Mouse (Mus musculus): ENCODE results near the gene Sumo3.
A peak's percentile ranks its signal among the peaks of the same experiment; 100 is the strongest.

Gene Sumo3

GRCm38 (mm10) chr10:77623639-77624400, 17.9 kb downstream of the Sumo3 start:
- DNase-seq (ENCODE audit: extremely low spot score, low read depth, low spot score), result no peak

GRCm38 (mm10) chr10:77624570-77624995, 18.7 kb downstream of the Sumo3 start:
- no peak for DNase-seq (ENCODE audit: extremely low spot score, low read depth, low spot score)

GRCm38 (mm10) chr10:77626036-77626435, 20.1 kb downstream of the Sumo3 start:
- DNase-seq (ENCODE audit: extremely low spot score, low read depth, low spot score), result no peak

- DNase-seq (ENCODE audit: extremely low spot score, low read depth, low spot score), result no peak
Observed at GRCm38 (mm10) chr10:77626591-77626990, 20.7 kb downstream of the Sumo3 start.

GRCm38 (mm10) chr10:77627497-77627896, 21.6 kb downstream of the Sumo3 start:
- DNase-seq (ENCODE audit: extremely low spot score, low read depth, low spot score), result peak; percentile 80

GRCm38 (mm10) chr10:77629163-77629562, 23.3 kb downstream of the Sumo3 start:
- DNase-seq (ENCODE audit: extremely low spot score, low read depth, low spot score), result no peak

- no peak for DNase-seq (ENCODE audit: extremely low spot score, low read depth, low spot score)
Observed at GRCm38 (mm10) chr10:77629970-77630369, 24.1 kb downstream of the Sumo3 start.

- DNase-seq (ENCODE audit: extremely low spot score, low read depth, low spot score), result no peak
Observed at GRCm38 (mm10) chr10:77634016-77634415, 28.1 kb downstream of the Sumo3 start.

GRCm38 (mm10) chr10:77634452-77635231, 28.7 kb downstream of the Sumo3 start:
- DNase-seq (ENCODE audit: extremely low spot score, low read depth, low spot score), result no peak

- no peak for DNase-seq (ENCODE audit: extremely low spot score, low read depth, low spot score)
Observed at GRCm38 (mm10) chr10:77636234-77636922, 30.5 kb downstream of the Sumo3 start.

- DNase-seq (ENCODE audit: extremely low spot score, low read depth, low spot score), result no peak
Observed at GRCm38 (mm10) chr10:77638956-77639355, 33.1 kb downstream of the Sumo3 start.

- DNase-seq (ENCODE audit: extremely low spot score, low read depth, low spot score), result no peak
Observed at GRCm38 (mm10) chr10:77643160-77643559, 37.3 kb downstream of the Sumo3 start.

- DNase-seq (ENCODE audit: extremely low spot score, low read depth, low spot score), result no peak
Observed at GRCm38 (mm10) chr10:77645571-77645970, 39.7 kb downstream of the Sumo3 start.

- no peak for DNase-seq (ENCODE audit: extremely low spot score, low read depth, low spot score)
Observed at GRCm38 (mm10) chr10:77647461-77647860, 41.6 kb downstream of the Sumo3 start.

- no peak for DNase-seq (ENCODE audit: extremely low spot score, low read depth, low spot score)
Observed at GRCm38 (mm10) chr10:77647901-77648300, 42.0 kb downstream of the Sumo3 start.

GRCm38 (mm10) chr10:77652046-77652445, 46.1 kb downstream of the Sumo3 start:
- no peak for DNase-seq (ENCODE audit: extremely low spot score, low read depth, low spot score)

GRCm38 (mm10) chr10:77658286-77658994, 52.5 kb downstream of the Sumo3 start:
- no peak for DNase-seq (ENCODE audit: extremely low spot score, low read depth, low spot score)

GRCm38 (mm10) chr10:77663949-77664665, 58.2 kb downstream of the Sumo3 start:
- no peak for DNase-seq (ENCODE audit: extremely low spot score, low read depth, low spot score)

- no peak for DNase-seq (ENCODE audit: extremely low spot score, low read depth, low spot score)
Observed at GRCm38 (mm10) chr10:77666342-77666741, 60.4 kb downstream of the Sumo3 start.

- no peak for DNase-seq (ENCODE audit: extremely low spot score, low read depth, low spot score)
Observed at GRCm38 (mm10) chr10:77667402-77667801, 61.5 kb downstream of the Sumo3 start.

All from hindlimb bud, embryonic 11.5 days (tissue).